Mouse (Mus musculus) spleen, adult 2 months (tissue): ENCODE measurements around the gene Cfap300.

Source experiments
- CTCF ChIP-seq: fragments of 200-500 bp; IDR thresholded peaks from 2 replicates; pipeline ENCODE4 v1.5.1; 2011; ENCODE audit warnings: mild to moderate bottlenecking, inconsistent platforms; ENCODE audit not compliant: insufficient read depth, insufficient read length, insufficient replicate concordance; ENCODE audit errors: extremely low read depth
- POLR2A ChIP-seq: fragments of 200-500 bp; IDR thresholded peaks from 2 replicates; pipeline ENCODE4 v1.6.1; 2011; ENCODE audit warnings: low read depth, low read length, inconsistent platforms

DNA sequence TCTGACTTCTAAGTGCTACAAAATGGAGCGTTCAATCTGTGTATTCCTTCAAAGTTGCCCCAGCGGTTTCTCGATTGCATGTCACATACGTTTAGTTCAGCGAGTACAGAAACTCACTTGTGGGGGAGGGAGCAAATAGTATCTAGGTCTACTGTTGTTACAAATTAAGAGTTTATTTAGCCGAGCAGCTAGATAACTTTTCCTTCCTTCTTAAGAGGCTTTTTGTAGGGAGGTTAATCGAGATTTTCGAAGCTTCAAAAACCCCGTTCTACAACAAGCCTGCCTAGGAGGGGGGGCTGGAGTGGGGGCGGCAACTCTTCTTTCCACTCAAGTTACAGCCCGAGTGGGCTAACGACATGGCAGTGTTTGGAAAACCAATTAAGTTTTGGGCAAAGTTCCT is 39.8 kb downstream of the Cfap300 start:
- TF ChIP-seq POLR2A (no peak), CTCF (no peak)
